Mouse (Mus musculus) MEL (cell line): ENCODE data around the gene Mri1. TPM values are rescaled to one million over a fixed set of nuclear protein-coding genes. Genes with fewer than 3 reads are reported as not detected.

ENCODE experiments used
- DNase-seq: peaks from one replicate; pipeline ENCODE4 v3.0.0; 2011; ENCODE audit warnings: low read depth, low spot score
- H3K27ac ChIP-seq: 2 replicates; pipeline ENCODE4 v1.5.1; 2012; ENCODE audit warnings: low read depth, mild to moderate bottlenecking, control low read depth, low read length, moderate library complexity; ENCODE audit not compliant: control insufficient read depth
- H3K27me3 ChIP-seq, 2 experiments: fragments of 150-350 bp in 1 of 2; sonication (generic) in 1 of 2; 2 replicates each; pipeline ENCODE4 v1.6.1; 2012; ENCODE audit warnings: low read length in 2 of 2, mild to moderate bottlenecking in 2 of 2, improper control_type of control experiment in 1 of 2, moderate library complexity in 1 of 2; ENCODE audit not compliant: insufficient read depth in 2 of 2, control insufficient read depth in 1 of 2
- H3K36me3 ChIP-seq, 2 experiments: 2 replicates each; pipeline ENCODE4 v1.6.1; 2012 to 2014; ENCODE audit warnings: low read length in 2 of 2, improper control_type of control experiment in 1 of 2, inconsistent platforms in 1 of 2, mild to moderate bottlenecking in 1 of 2; ENCODE audit not compliant: insufficient read depth in 2 of 2, control insufficient read depth in 1 of 2
- H3K4me1 ChIP-seq, 2 experiments: fragments of 150-350 bp in 1 of 2; sonication (generic) in 1 of 2; 2 replicates each; pipeline ENCODE4 v1.6.1; 2012; ENCODE audit warnings: low read length in 2 of 2, improper control_type of control experiment in 1 of 2, mild to moderate bottlenecking in 1 of 2; ENCODE audit not compliant: insufficient read depth in 2 of 2, control insufficient read depth in 1 of 2
- H3K4me3 ChIP-seq, 2 experiments: fragments of 150-350 bp in 1 of 2; sonication (generic) in 1 of 2; 2 replicates each; pipeline ENCODE4 v1.5.1; 2012; ENCODE audit warnings: low read depth in 2 of 2, low read length in 2 of 2, mild to moderate bottlenecking in 2 of 2, moderate library complexity in 2 of 2, control low read depth in 1 of 2, improper control_type of control experiment in 1 of 2; ENCODE audit not compliant: control insufficient read depth in 1 of 2, insufficient read depth in 1 of 2
- H3K79me2 ChIP-seq: 2 replicates; pipeline ENCODE4 v1.6.1; 2012; ENCODE audit warnings: mild to moderate bottlenecking, low read length, moderate library complexity; ENCODE audit not compliant: control insufficient read depth, poor library complexity, insufficient read depth
- H3K9ac ChIP-seq: 2 replicates; pipeline ENCODE4 v1.6.1; 2012; ENCODE audit warnings: low read depth, mild to moderate bottlenecking, control low read depth, low read length, moderate library complexity; ENCODE audit not compliant: control insufficient read depth, poor library complexity, severe bottlenecking
- H3K9me3 ChIP-seq: fragments of 150-350 bp; sonication (generic); replicated peaks from 2 replicates; pipeline ENCODE4 v1.6.1; 2012; ENCODE audit warnings: mild to moderate bottlenecking, low read length, improper control_type of control experiment, moderate library complexity; ENCODE audit not compliant: insufficient read depth
- CTCF ChIP-seq, 3 experiments: IDR thresholded peaks in 2 of 3; conservative IDR thresholded peaks in 1 of 3; 2 replicates each; pipeline ENCODE4 v1.5.1; 2011 to 2012; ENCODE audit warnings: low read length in 3 of 3, low read depth in 2 of 3, mild to moderate bottlenecking in 2 of 3, improper control_type of control experiment in 1 of 3, inconsistent platforms in 1 of 3, mixed read lengths in 1 of 3, moderate library complexity in 1 of 3; ENCODE audit not compliant: control insufficient read depth in 1 of 3, insufficient read depth in 1 of 3, poor library complexity in 1 of 3, severe bottlenecking in 1 of 3
- ELF1 ChIP-seq: IDR thresholded peaks from 2 replicates; pipeline ENCODE4 v1.6.1; 2014; ENCODE audit warnings: low read depth, mild to moderate bottlenecking, inconsistent platforms, low read length, improper control_type of control experiment, moderate library complexity
- EP300 ChIP-seq, 2 experiments: IDR thresholded peaks; 2 replicates each; pipeline ENCODE4 v1.6.1; 2011; ENCODE audit warnings: improper control_type of control experiment in 2 of 2, low read length in 2 of 2, low read depth in 1 of 2, mild to moderate bottlenecking in 1 of 2
- GATA1 ChIP-seq: IDR thresholded peaks from 2 replicates; pipeline ENCODE4 v1.6.1; 2011; ENCODE audit warnings: low read depth, low read length, improper control_type of control experiment
- HCFC1 ChIP-seq: IDR thresholded peaks from 2 replicates; pipeline ENCODE4 v1.6.1; 2012; ENCODE audit warnings: low read depth, mild to moderate bottlenecking, inconsistent platforms, low read length, improper control_type of control experiment, moderate library complexity
- MAZ ChIP-seq: IDR thresholded peaks from 2 replicates; pipeline ENCODE4 v1.6.1; 2012; ENCODE audit warnings: low read depth, mild to moderate bottlenecking, inconsistent platforms, low read length, improper control_type of control experiment
- MYB ChIP-seq: IDR thresholded peaks from 2 replicates; pipeline ENCODE4 v1.6.1; 2011; ENCODE audit warnings: mild to moderate bottlenecking, low read depth, low read length, improper control_type of control experiment
- NELFE ChIP-seq: IDR thresholded peaks from 2 replicates; pipeline ENCODE4 v1.6.1; 2011; ENCODE audit warnings: low read depth, low read length, improper control_type of control experiment
- POLR2AphosphoS5 ChIP-seq: IDR thresholded peaks from 2 replicates; pipeline ENCODE4 v1.6.1; 2012; ENCODE audit warnings: low read depth, borderline replicate concordance, mild to moderate bottlenecking, inconsistent platforms, low read length, moderate library complexity, mixed read lengths
- RAD21 ChIP-seq: IDR thresholded peaks from 2 replicates; pipeline ENCODE4 v1.6.1; 2011; ENCODE audit warnings: mild to moderate bottlenecking, low read depth, low read length, improper control_type of control experiment
- SIN3A ChIP-seq: IDR thresholded peaks from 2 replicates; pipeline ENCODE4 v1.6.1; 2012; ENCODE audit warnings: low read length, improper control_type of control experiment, inconsistent platforms
- TAL1 ChIP-seq: IDR thresholded peaks from 2 replicates; pipeline ENCODE4 v1.6.1; 2012; ENCODE audit warnings: mild to moderate bottlenecking, inconsistent platforms, low read length, moderate library complexity, mixed read lengths
- TBP ChIP-seq: IDR thresholded peaks from 2 replicates; pipeline ENCODE4 v1.8.0; 2011; ENCODE audit warnings: low read depth, low read length, improper control_type of control experiment
- TCF12 ChIP-seq: IDR thresholded peaks from 2 replicates; pipeline ENCODE4 v1.6.1; 2014; ENCODE audit warnings: low read depth, mild to moderate bottlenecking, inconsistent platforms, low read length, improper control_type of control experiment, moderate library complexity
- ZKSCAN1 ChIP-seq: IDR thresholded peaks from 2 replicates; pipeline ENCODE4 v1.6.1; 2012; ENCODE audit warnings: low read depth, mild to moderate bottlenecking, inconsistent platforms, low read length, improper control_type of control experiment, moderate library complexity
- ZMIZ1 ChIP-seq: IDR thresholded peaks from 2 replicates; pipeline ENCODE4 v1.6.1; 2012; ENCODE audit warnings: low read depth, mild to moderate bottlenecking, inconsistent platforms, low read length, improper control_type of control experiment, moderate library complexity
- polyA plus RNA-seq, 2 experiments: library from polyadenylated mRNA; stranded (reverse) in 1 of 2; unstranded in 1 of 2; fragments of >175 nt in 1 of 2; fragments of >200 nt in 1 of 2; gene quantifications; 2 replicates each; pipeline versions ENCODE4 v1.2.1 to v1.2.4; 2012; ENCODE audit warnings: low replicate concordance in 2 of 2, low read depth in 1 of 2; ENCODE audit not compliant: insufficient read length in 2 of 2, insufficient read depth in 1 of 2, missing spikeins in 1 of 2
- total RNA-seq: library from RNA; depleted of rRNA; stranded (reverse); fragments of 300-350 nt; gene quantifications from 2 replicates; pipeline ENCODE4 v1.2.3, GENCODE M21; 2012

The Mri1 gene
- total and polyA plus RNA-seq, 3 experiments, result 27.8 to 43.2 TPM; not detected in 1

- H3K27ac ChIP-seq, result no peak overlapping the region
- H3K9ac ChIP-seq, result no peak overlapping the region
- no peaks in the 10 kb centered on the region for H3K79me2 ChIP-seq
- no peak overlapping the region for H3K4me3 ChIP-seq
- TF ChIP-seq POLR2AphosphoS5, result no peak
- TF ChIP-seq, all 39 proteins: peak for 0
- Histone ChIP-seq H3K4me1 (peaks cover 5% of the 10 kb centered on the region in 2 experiments; a peak in 3 of 4 replicates), H3K36me3 (peaks cover 0 to 5% of the 10 kb centered on the region in 2 experiments; a peak in 2 of 4 replicates), H3K27me3 (no peaks in the 10 kb centered on the region), H3K9me3 (no peaks in the 10 kb centered on the region)
- no peak for DNase-seq
These were observed 23.7 kb upstream of the Mri1 start for GRCm38 (mm10) chr8:84280777-84281176.

GRCm38 (mm10) chr8:84276447-84276846 lies 19.3 kb upstream of the Mri1 start:
- Histone ChIP-seq H3K36me3 (peaks cover 0 to 10% of the 10 kb centered on the region in 2 experiments; a peak in 2 of 4 replicates), H3K79me2 (no peaks in the 10 kb centered on the region), H3K27ac (peak overlapping the region; percentile 36), H3K27me3 (no peaks in the 10 kb centered on the region), H3K9me3 (no peaks in the 10 kb centered on the region), H3K4me1 (peaks cover 15% of the 10 kb centered on the region in 2 experiments; a peak in 3 of 4 replicates), H3K9ac (peak overlapping the region; percentile 9; the same call in 1 of the 2 replicates), H3K4me3 (no peak overlapping the region)
- TF ChIP-seq MAZ (peak; percentile 31; the same call in 1 of the 2 replicates), TBP (0 out of 2 replicates have a peak, but pooled peaks have one; percentile 19), TCF12 (peak; percentile 77), ELF1 (no peak), SIN3A (0 out of 2 replicates have a peak, but pooled peaks have one; percentile 24), MYB (no peak), NELFE (no peak), TAL1 (peak; percentile 54), GATA1 (0 out of 2 replicates have a peak, but pooled peaks have one; percentile 27), EP300 (IDR thresholded peaks at IDR 0.05; ENCODE audit: low read depth in 1 of 2, low read length in 2 of 2) (peak; percentile 18 to 74; a peak in 3 of 4 replicates)
- DNase-seq, result peak; percentile 56

- Histone ChIP-seq H3K4me3 (no peak overlapping the region), H3K4me1 (peaks cover 15 to 25% of the 10 kb centered on the region in 2 experiments), H3K27ac (no peak overlapping the region), H3K79me2 (peaks cover 7% of the 10 kb centered on the region), H3K9me3 (no peaks in the 10 kb centered on the region), H3K36me3 (peaks cover 0 to 17% of the 10 kb centered on the region in 2 experiments; a peak in 2 of 4 replicates), H3K9ac (no peak overlapping the region), H3K27me3 (no peaks in the 10 kb centered on the region)
- TF ChIP-seq ZKSCAN1 (no peak), CTCF (IDR thresholded peaks at IDR 0.05 in 2 of 3, conservative IDR thresholded peaks at IDR 0.05 in 1 of 3; ENCODE audit: control insufficient read depth in 1 of 3, insufficient read depth in 1 of 3, low read depth in 2 of 3, low read length in 3 of 3, poor library complexity in 1 of 3, severe bottlenecking in 1 of 3) (no peak), HCFC1 (no peak), ZMIZ1 (no peak), RAD21 (no peak)
- no peak for DNase-seq
These were observed 16.8 kb upstream of the Mri1 start for GRCm38 (mm10) chr8:84273968-84274367.
